Mouse (Mus musculus): ENCODE data around the gene Aktip. TPM values are rescaled to one million over a fixed set of nuclear protein-coding genes. Genes with fewer than 3 reads are reported as not detected.

Aktip gene
- polyA plus RNA-seq, 1 experiment from 2014 or later: 92.6 TPM

GRCm38 (mm10) chr8:91098106-91098505 lies 101.7 kb downstream of the Aktip start:
- Histone ChIP-seq H3K4me3 (ENCODE audit: low read depth, low read length) (no peak overlapping the region), H3K4me2 (replicated peaks; ENCODE audit: low read depth, low read length) (no peak overlapping the region), H3K9ac (ENCODE audit: low read depth, low read length) (no peak overlapping the region), H3K9me3 (ENCODE audit: control insufficient read depth, low read length) (no peaks in the 10 kb centered on the region), H3K27ac (ENCODE audit: low read depth, low read length) (no peak overlapping the region), H3K36me3 (ENCODE audit: control insufficient read depth, insufficient read depth, low read length) (no peaks in the 10 kb centered on the region), H3K4me1 (replicated peaks; ENCODE audit: control insufficient read depth, insufficient read depth, low read length) (no peaks in the 10 kb centered on the region), H3K27me3 (ENCODE audit: control insufficient read depth, insufficient read depth, low read length) (no peaks in the 10 kb centered on the region)
- no peak for ATAC-seq (ENCODE audit: low FRiP score)
- DNase-seq (ENCODE audit: low spot score): no peak
- 93% methylated on average over 6 of the region's 6 CpGs for WGBS

DNA sequence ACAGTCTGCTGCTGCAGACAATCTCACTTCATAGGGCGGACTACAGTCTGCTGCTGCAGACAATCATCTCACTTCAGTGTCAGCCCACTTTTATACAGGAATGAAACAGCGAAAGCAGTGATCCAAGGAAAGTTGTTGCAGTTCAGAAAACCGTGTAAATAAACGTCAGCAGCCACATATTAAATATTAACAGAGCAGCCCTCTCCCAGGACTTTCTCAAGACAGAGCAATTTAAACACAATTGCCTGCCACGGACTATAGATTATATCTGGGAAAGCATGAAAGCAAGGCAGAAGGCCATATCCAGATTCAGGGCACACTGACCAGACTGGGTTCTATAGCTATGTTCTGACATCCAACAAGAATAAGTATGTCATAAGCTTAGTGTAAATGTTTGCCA lies 105.6 kb downstream of the Aktip start:
- 0 out of 2 replicates have a peak, but pooled peaks cover 2% of the 10 kb centered on the region for H3K36me3 ChIP-seq (ENCODE audit: control insufficient read depth, insufficient read depth, low read length)
- H3K4me2 ChIP-seq (replicated peaks; ENCODE audit: low read depth, low read length): no peak overlapping the region
- no peak overlapping the region for H3K27ac ChIP-seq (ENCODE audit: low read depth, low read length)
- ATAC-seq (ENCODE audit: low FRiP score): no peak
- no peak for DNase-seq (ENCODE audit: low spot score)
- H3K27me3 ChIP-seq (ENCODE audit: control insufficient read depth, insufficient read depth, low read length): no peaks in the 10 kb centered on the region
- H3K4me3 ChIP-seq (ENCODE audit: low read depth, low read length): no peak overlapping the region
- H3K9ac ChIP-seq (ENCODE audit: low read depth, low read length): no peak overlapping the region
- no peaks in the 10 kb centered on the region for H3K9me3 ChIP-seq (ENCODE audit: control insufficient read depth, low read length)
- 89% methylated on average over 5 of the region's 5 CpGs for WGBS
- no peaks in the 10 kb centered on the region for H3K4me1 ChIP-seq (replicated peaks; ENCODE audit: control insufficient read depth, insufficient read depth, low read length)

DNA sequence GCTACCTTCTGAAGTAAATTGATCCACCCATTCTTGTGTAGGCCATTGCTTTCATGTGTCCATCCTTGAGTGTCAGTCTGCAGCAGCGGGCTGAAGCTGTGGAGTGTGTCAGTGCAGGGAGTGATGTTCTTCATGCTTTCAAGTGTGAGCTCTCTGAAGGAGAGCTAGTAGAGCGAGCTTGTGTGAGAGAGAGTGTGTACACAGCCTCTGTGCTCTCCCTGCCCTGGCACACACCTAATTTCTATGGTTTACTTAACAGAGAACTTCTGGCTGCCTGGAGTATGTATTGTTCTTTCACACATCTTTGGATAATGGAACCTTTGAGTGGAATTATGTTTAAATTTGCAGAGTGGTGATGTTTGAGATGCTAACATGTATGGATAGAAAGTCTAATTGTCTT lies 110.2 kb downstream of the Aktip start:
- WGBS: 87% methylated on average over 2 of the region's 2 CpGs
- no peak for ATAC-seq (ENCODE audit: low FRiP score)
- H3K4me2 ChIP-seq (replicated peaks; ENCODE audit: low read depth, low read length): no peak overlapping the region
- H3K9me3 ChIP-seq (ENCODE audit: control insufficient read depth, low read length): no peaks in the 10 kb centered on the region
- H3K36me3 ChIP-seq (ENCODE audit: control insufficient read depth, insufficient read depth, low read length): 0 out of 2 replicates have a peak, but pooled peaks cover 2% of the 10 kb centered on the region
- DNase-seq (ENCODE audit: low spot score): no peak
- H3K4me3 ChIP-seq (ENCODE audit: low read depth, low read length): no peak overlapping the region
- no peak overlapping the region for H3K27ac ChIP-seq (ENCODE audit: low read depth, low read length)
- no peak overlapping the region for H3K9ac ChIP-seq (ENCODE audit: low read depth, low read length)
- H3K4me1 ChIP-seq (replicated peaks; ENCODE audit: control insufficient read depth, insufficient read depth, low read length): no peaks in the 10 kb centered on the region
- no peaks in the 10 kb centered on the region for H3K27me3 ChIP-seq (ENCODE audit: control insufficient read depth, insufficient read depth, low read length)

DNA sequence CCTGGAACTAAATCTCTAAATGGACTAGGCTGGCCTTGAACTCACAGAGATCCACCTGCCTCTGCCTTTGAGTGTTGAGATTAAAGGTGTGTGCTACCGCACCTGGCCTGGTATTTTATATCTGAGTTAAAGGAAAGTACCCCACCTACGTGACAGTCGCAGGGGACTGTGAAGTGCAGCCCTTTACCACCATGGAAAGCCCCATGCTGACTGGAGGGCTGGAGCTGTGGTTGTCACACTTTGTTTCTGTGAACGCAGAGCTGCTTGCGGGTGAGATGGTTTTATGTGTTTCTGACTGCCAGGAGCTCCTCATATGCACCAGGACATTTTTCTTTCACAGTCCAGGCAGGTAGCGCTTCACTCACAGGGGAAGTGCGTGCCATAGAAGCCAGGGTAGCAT lies 111.3 kb downstream of the Aktip start:
- no peak for DNase-seq (ENCODE audit: low spot score)
- Histone ChIP-seq H3K4me2 (replicated peaks; ENCODE audit: low read depth, low read length) (no peak overlapping the region), H3K27me3 (ENCODE audit: control insufficient read depth, insufficient read depth, low read length) (no peaks in the 10 kb centered on the region), H3K27ac (ENCODE audit: low read depth, low read length) (no peak overlapping the region), H3K9me3 (ENCODE audit: control insufficient read depth, low read length) (no peaks in the 10 kb centered on the region), H3K4me3 (ENCODE audit: low read depth, low read length) (no peak overlapping the region), H3K36me3 (ENCODE audit: control insufficient read depth, insufficient read depth, low read length) (0 out of 2 replicates have a peak, but pooled peaks cover 2% of the 10 kb centered on the region), H3K9ac (ENCODE audit: low read depth, low read length) (no peak overlapping the region), H3K4me1 (replicated peaks; ENCODE audit: control insufficient read depth, insufficient read depth, low read length) (no peaks in the 10 kb centered on the region)
- ATAC-seq (ENCODE audit: low FRiP score): no peak
- 92% methylated on average over 7 of the region's 7 CpGs for whole genome bisulfite sequencing

DNA sequence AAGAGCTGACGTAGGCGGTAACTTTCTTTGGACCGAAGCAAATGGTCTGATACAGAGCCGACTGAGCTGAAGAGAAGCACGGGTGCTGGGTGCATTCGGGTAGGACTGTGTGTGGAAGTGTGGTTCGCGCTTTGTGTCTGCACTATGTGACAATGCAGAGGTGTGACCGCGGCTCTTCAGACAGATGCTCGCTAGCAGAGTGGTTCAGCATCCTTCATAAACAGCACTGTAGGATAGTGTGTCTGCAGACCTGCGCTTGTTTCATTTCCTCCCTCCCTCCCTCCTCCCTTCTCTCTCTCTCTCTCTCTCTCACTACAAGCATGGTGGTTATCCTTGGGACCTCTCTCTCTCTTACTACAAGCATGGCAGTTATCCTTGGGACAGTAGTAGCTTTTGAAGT lies 117.3 kb downstream of the Aktip start:
- DNase-seq (ENCODE audit: low spot score) (no peak), ATAC-seq (ENCODE audit: low FRiP score) (no peak)
- no peaks in the 10 kb centered on the region for H3K27me3 ChIP-seq (ENCODE audit: control insufficient read depth, insufficient read depth, low read length)
- H3K9ac ChIP-seq (ENCODE audit: low read depth, low read length): no peak overlapping the region
- H3K27ac ChIP-seq (ENCODE audit: low read depth, low read length): no peak overlapping the region
- H3K4me2 ChIP-seq (replicated peaks; ENCODE audit: low read depth, low read length): no peak overlapping the region
- H3K4me1 ChIP-seq (replicated peaks; ENCODE audit: control insufficient read depth, insufficient read depth, low read length): no peaks in the 10 kb centered on the region
- no peak overlapping the region for H3K4me3 ChIP-seq (ENCODE audit: low read depth, low read length)
- H3K9me3 ChIP-seq (ENCODE audit: control insufficient read depth, low read length): no peaks in the 10 kb centered on the region
- WGBS: 91% methylated on average over 12 of the region's 12 CpGs
- H3K36me3 ChIP-seq (ENCODE audit: control insufficient read depth, insufficient read depth, low read length): no peaks in the 10 kb centered on the region

DNA sequence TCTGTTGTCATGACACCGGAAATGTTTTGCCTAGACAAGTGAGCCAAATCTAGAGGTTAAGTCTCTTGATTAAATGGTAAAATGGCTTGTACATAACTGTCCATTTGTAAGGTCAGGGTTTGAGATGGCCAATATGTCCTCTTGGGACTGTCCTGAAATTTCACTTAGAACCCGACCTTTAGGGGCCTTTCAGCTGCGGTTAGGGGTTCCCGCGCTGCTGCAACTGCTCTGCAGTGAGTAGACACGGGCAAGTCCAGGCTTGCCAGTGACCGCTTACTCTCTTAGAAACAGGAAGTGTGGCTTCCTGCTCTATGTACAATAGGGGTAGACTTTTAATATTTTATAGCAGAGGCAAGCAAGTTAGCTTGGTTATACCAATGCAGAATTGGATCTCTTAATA lies 117.9 kb downstream of the Aktip start:
- 82% methylated on average over 7 of the region's 7 CpGs for WGBS
- Histone ChIP-seq H3K4me1 (replicated peaks; ENCODE audit: control insufficient read depth, insufficient read depth, low read length) (no peaks in the 10 kb centered on the region), H3K4me3 (ENCODE audit: low read depth, low read length) (no peak overlapping the region), H3K27me3 (ENCODE audit: control insufficient read depth, insufficient read depth, low read length) (no peaks in the 10 kb centered on the region), H3K4me2 (replicated peaks; ENCODE audit: low read depth, low read length) (no peak overlapping the region), H3K9me3 (ENCODE audit: control insufficient read depth, low read length) (no peaks in the 10 kb centered on the region), H3K9ac (ENCODE audit: low read depth, low read length) (no peak overlapping the region), H3K36me3 (ENCODE audit: control insufficient read depth, insufficient read depth, low read length) (no peaks in the 10 kb centered on the region), H3K27ac (ENCODE audit: low read depth, low read length) (no peak overlapping the region)
- no peak for ATAC-seq (ENCODE audit: low FRiP score)
- no peak for DNase-seq (ENCODE audit: low spot score)

DNA sequence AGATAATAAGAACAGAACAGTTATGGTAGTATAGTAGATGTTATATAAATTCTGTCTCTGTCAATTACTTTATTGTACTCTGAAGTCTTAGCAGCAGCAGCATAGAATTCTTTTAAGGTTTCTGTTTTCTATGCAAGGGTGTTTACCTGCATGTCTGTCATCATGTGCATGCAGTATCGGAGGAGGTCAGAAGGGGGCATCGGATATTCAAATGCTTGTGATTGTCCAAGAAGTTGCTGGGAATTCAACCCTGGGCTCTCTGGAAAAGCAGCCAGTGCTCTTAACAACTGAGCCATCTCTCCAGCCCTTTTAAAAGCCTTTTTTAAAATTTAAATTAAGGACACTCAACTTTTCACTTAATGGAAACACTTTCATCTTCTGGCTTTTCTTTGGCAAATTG lies 120.1 kb downstream of the Aktip start:
- H3K27me3 ChIP-seq (ENCODE audit: control insufficient read depth, insufficient read depth, low read length): no peaks in the 10 kb centered on the region
- H3K9ac ChIP-seq (ENCODE audit: low read depth, low read length): no peak overlapping the region
- H3K4me3 ChIP-seq (ENCODE audit: low read depth, low read length): no peak overlapping the region
- no peak overlapping the region for H3K4me2 ChIP-seq (replicated peaks; ENCODE audit: low read depth, low read length)
- 92% methylated on average over 2 of the region's 2 CpGs for WGBS
- no peak overlapping the region for H3K27ac ChIP-seq (ENCODE audit: low read depth, low read length)
- no peaks in the 10 kb centered on the region for H3K9me3 ChIP-seq (ENCODE audit: control insufficient read depth, low read length)
- DNase-seq (ENCODE audit: low spot score) (no peak), ATAC-seq (ENCODE audit: low FRiP score) (no peak)
- H3K36me3 ChIP-seq (ENCODE audit: control insufficient read depth, insufficient read depth, low read length): no peaks in the 10 kb centered on the region
- no peaks in the 10 kb centered on the region for H3K4me1 ChIP-seq (replicated peaks; ENCODE audit: control insufficient read depth, insufficient read depth, low read length)

DNA sequence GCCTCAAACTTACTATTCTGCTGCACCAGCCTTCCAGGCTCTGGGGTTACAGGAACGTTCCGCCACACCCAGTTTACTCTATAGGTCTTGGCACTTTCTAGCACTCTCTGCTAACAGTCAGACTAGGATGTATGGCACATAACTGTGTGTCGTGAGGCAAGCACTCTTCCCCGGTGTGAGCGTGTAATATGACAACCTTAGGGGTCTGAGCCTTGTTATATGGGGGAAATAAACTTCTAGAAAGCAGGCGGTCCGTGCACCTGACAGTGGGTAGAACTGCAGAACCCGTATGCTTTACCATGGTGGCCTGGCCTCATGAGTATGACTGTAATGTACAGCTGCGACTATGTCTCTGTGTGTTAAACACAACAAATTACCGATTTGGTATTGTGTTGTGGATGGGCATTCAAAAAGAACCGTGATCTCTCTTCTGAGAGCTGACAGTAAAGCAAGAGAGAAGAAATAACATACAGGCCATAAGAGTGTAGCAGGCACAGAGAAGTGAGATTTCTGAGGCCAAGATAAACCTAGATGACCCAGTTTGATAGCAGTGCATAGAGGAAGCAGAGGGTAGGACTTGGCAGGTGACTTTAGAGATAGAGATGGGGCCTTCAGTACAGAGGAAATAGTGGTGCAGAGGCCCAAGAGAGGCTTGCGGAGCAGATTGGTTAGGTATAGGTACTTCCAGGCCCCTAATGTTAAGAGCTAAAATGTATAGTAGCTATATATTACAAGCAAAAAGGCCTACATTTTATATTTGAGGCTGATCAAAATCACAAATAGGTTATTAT lies 122.5 kb downstream of the Aktip start:
- DNase-seq (ENCODE audit: low spot score) (no peak), ATAC-seq (ENCODE audit: low FRiP score) (no peak)
- Histone ChIP-seq H3K27ac (ENCODE audit: low read depth, low read length) (no peak overlapping the region), H3K9me3 (ENCODE audit: control insufficient read depth, low read length) (no peaks in the 10 kb centered on the region), H3K36me3 (ENCODE audit: control insufficient read depth, insufficient read depth, low read length) (no peaks in the 10 kb centered on the region), H3K27me3 (ENCODE audit: control insufficient read depth, insufficient read depth, low read length) (no peaks in the 10 kb centered on the region), H3K4me3 (ENCODE audit: low read depth, low read length) (no peak overlapping the region), H3K4me1 (replicated peaks; ENCODE audit: control insufficient read depth, insufficient read depth, low read length) (no peaks in the 10 kb centered on the region), H3K4me2 (replicated peaks; ENCODE audit: low read depth, low read length) (no peak overlapping the region), H3K9ac (ENCODE audit: low read depth, low read length) (no peak overlapping the region)
- 92% methylated on average over 12 of the region's 12 CpGs for WGBS

DNA sequence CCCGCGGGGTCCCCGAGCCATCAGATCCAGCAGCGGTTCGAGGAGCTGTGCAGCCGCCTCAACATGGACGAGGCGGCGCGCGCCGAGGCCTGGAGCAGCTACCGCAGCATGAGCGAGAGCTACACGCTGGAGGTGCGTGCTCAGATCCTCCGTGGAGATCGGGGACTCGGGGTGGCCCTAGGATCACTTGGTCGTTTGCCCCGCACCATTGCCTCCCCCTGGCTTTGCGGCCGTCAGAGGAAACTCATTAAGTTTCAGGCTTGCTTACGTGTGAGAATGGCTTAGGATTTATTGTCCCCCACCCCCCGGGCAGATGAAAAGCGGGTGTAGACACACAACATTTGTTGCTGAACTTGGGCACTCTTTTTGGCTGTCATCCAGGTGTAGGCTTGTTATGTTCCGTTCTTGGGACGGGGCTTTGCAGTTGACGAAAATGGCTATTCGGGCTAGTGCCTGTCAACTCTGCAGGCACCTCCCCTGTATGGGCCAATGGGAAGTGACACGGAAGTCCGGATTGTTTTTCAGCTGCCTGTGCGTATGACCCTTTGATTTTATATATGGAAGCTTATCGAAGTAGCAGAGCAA lies 129.4 kb downstream of the Aktip start:
- Histone ChIP-seq H3K27ac (ENCODE audit: low read depth, low read length) (peak overlapping the region; percentile 58), H3K4me3 (ENCODE audit: low read depth, low read length) (peak overlapping the region; percentile 87), H3K4me2 (replicated peaks; ENCODE audit: low read depth, low read length) (peak overlapping the region; percentile 58), H3K9ac (ENCODE audit: low read depth, low read length) (peak overlapping the region; percentile 75), H3K9me3 (ENCODE audit: control insufficient read depth, low read length) (no peaks in the 10 kb centered on the region), H3K36me3 (ENCODE audit: control insufficient read depth, insufficient read depth, low read length) (no peaks in the 10 kb centered on the region), H3K4me1 (replicated peaks; ENCODE audit: control insufficient read depth, insufficient read depth, low read length) (0 out of 2 replicates have a peak, but pooled peaks cover 4% of the 10 kb centered on the region), H3K27me3 (ENCODE audit: control insufficient read depth, insufficient read depth, low read length) (no peaks in the 10 kb centered on the region)
- DNase-seq (ENCODE audit: low spot score) (peak; percentile 71), ATAC-seq (ENCODE audit: low FRiP score) (peak; percentile 87)
- under 1% methylated on average over 34 of the region's 34 CpGs for WGBS
